Mouse (Mus musculus) limb, embryonic 10.5 days (tissue): ENCODE measurements at regions not wholly inside any gene's neighbourhood (a gene's known extent, or its start where the extent isn't known, plus 50 kb on each side); places are given as distances from the start of the nearest gene placed in this dataset.

Experiments
- DNase-seq: peaks from one replicate; pipeline ENCODE4 v3.0.0-alpha.2; 2017; ENCODE audit warnings: low spot score
- H3K27ac ChIP-seq: fragments of 300-500 bp; sonication (generic); 2 replicates; pipeline ENCODE4 v1.5.1; 2016; ENCODE audit warnings: mild to moderate bottlenecking
- H3K27me3 ChIP-seq: fragments of 300-500 bp; sonication (generic); 2 replicates; pipeline ENCODE4 v1.6.1; 2016; ENCODE audit warnings: low read depth, mild to moderate bottlenecking; ENCODE audit not compliant: poor library complexity, severe bottlenecking
- H3K36me3 ChIP-seq: fragments of 300-500 bp; sonication (generic); 2 replicates; pipeline ENCODE4 v1.6.1; 2016; ENCODE audit warnings: mild to moderate bottlenecking, moderate library complexity
- H3K4me1 ChIP-seq: fragments of 300-500 bp; sonication (generic); 2 replicates; pipeline ENCODE4 v1.6.1; 2016
- H3K4me3 ChIP-seq: fragments of 300-500 bp; sonication (generic); 2 replicates; pipeline ENCODE4 v1.5.1; 2016; ENCODE audit warnings: mild to moderate bottlenecking, moderate library complexity
- H3K9me3 ChIP-seq: fragments of 300-500 bp; sonication (generic); replicated peaks from 2 replicates; pipeline ENCODE4 v1.6.1; 2016; ENCODE audit warnings: mild to moderate bottlenecking
- WGBS: fragments of 180-500 bp; shearing (Covaris S2); methylation state at CpG from one replicate; pipeline ENCODE4 v1.1.7; 2016; 5-methylcytosine and 5-hydroxymethylcytosine counted together

- H3K4me1 ChIP-seq: no peaks in the 10 kb centered on the region
- DNase-seq: no peak
- no peaks in the 10 kb centered on the region for H3K9me3 ChIP-seq
- no peak overlapping the region for H3K4me3 ChIP-seq
- H3K36me3 ChIP-seq: no peaks in the 10 kb centered on the region
- no peaks in the 10 kb centered on the region for H3K27me3 ChIP-seq
- no peak overlapping the region for H3K27ac ChIP-seq
These were observed 110.9 kb downstream of the Cenpc1 start for GRCm38 (mm10) chr5:85954526-85954925.

- 43% methylated on average over 8 of the region's 8 CpGs for WGBS
These were observed 128.6 kb downstream of the Cenpc1 start for GRCm38 (mm10) chr5:85936667-85937314.

GRCm38 (mm10) chr5:85918288-85918687 is 147.1 kb downstream of the Cenpc1 start:
- 94% methylated on average over 2 of the region's 2 CpGs for WGBS

More at GRCm38 (mm10) chr5:85936667-85937314, 128.6 kb downstream of the Cenpc1 start:
- Histone ChIP-seq H3K4me1 (no peaks in the 10 kb centered on the region), H3K27ac (no peak overlapping the region), H3K4me3 (no peak overlapping the region), H3K36me3 (no peaks in the 10 kb centered on the region), H3K9me3 (no peaks in the 10 kb centered on the region), H3K27me3 (no peaks in the 10 kb centered on the region)
- peak; percentile 52 for DNase-seq

GRCm38 (mm10) chr5:85915000-85915399 is 150.4 kb downstream of the Cenpc1 start:
- H3K27me3 ChIP-seq: no peaks in the 10 kb centered on the region
- no peak overlapping the region for H3K27ac ChIP-seq
- WGBS: 80% methylated on average over 4 of the region's 4 CpGs
- H3K4me3 ChIP-seq: no peak overlapping the region
- no peaks in the 10 kb centered on the region for H3K4me1 ChIP-seq
- no peaks in the 10 kb centered on the region for H3K36me3 ChIP-seq
- no peaks in the 10 kb centered on the region for H3K9me3 ChIP-seq
- DNase-seq: no peak

More at GRCm38 (mm10) chr5:85918288-85918687, 147.1 kb downstream of the Cenpc1 start:
- Histone ChIP-seq H3K9me3 (no peaks in the 10 kb centered on the region), H3K36me3 (no peaks in the 10 kb centered on the region), H3K27ac (no peak overlapping the region), H3K27me3 (no peaks in the 10 kb centered on the region), H3K4me3 (no peak overlapping the region), H3K4me1 (no peaks in the 10 kb centered on the region)
- no peak for DNase-seq

GRCm38 (mm10) chr5:85896452-85896851 is 168.9 kb downstream of the Cenpc1 start:
- DNase-seq: no peak
- H3K27ac ChIP-seq: no peak overlapping the region
- no peaks in the 10 kb centered on the region for H3K9me3 ChIP-seq
- no peaks in the 10 kb centered on the region for H3K27me3 ChIP-seq
- no peak overlapping the region for H3K4me3 ChIP-seq
- no peaks in the 10 kb centered on the region for H3K4me1 ChIP-seq
- 82% methylated on average over 6 of the region's 6 CpGs for WGBS
- H3K36me3 ChIP-seq: no peaks in the 10 kb centered on the region

GRCm38 (mm10) chr5:85895814-85896213 is 169.6 kb downstream of the Cenpc1 start:
- Histone ChIP-seq H3K9me3 (no peaks in the 10 kb centered on the region), H3K4me3 (no peak overlapping the region), H3K27ac (no peak overlapping the region), H3K36me3 (no peaks in the 10 kb centered on the region), H3K4me1 (no peaks in the 10 kb centered on the region), H3K27me3 (no peaks in the 10 kb centered on the region)
- WGBS: 79% methylated on average over 2 of the region's 2 CpGs
- DNase-seq: no peak

- no peak for DNase-seq
- 89% methylated on average over 8 of the region's 8 CpGs for WGBS
- Histone ChIP-seq H3K9me3 (no peaks in the 10 kb centered on the region), H3K27ac (no peak overlapping the region), H3K27me3 (no peaks in the 10 kb centered on the region), H3K4me3 (no peak overlapping the region), H3K36me3 (no peaks in the 10 kb centered on the region), H3K4me1 (no peaks in the 10 kb centered on the region)
These were observed 195.1 kb downstream of the Cenpc1 start for GRCm38 (mm10) chr5:85870311-85870710.

- Histone ChIP-seq H3K36me3 (no peaks in the 10 kb centered on the region), H3K27me3 (no peaks in the 10 kb centered on the region), H3K4me3 (no peak overlapping the region), H3K4me1 (no peaks in the 10 kb centered on the region), H3K9me3 (no peaks in the 10 kb centered on the region), H3K27ac (no peak overlapping the region)
- 93% methylated on average over 2 of the region's 2 CpGs for WGBS
- DNase-seq: no peak
These were observed 232.8 kb downstream of the Cenpc1 start for GRCm38 (mm10) chr5:85832556-85832955.

- H3K4me3 ChIP-seq: no peak overlapping the region
- H3K36me3 ChIP-seq: no peaks in the 10 kb centered on the region
- H3K27me3 ChIP-seq: no peaks in the 10 kb centered on the region
- H3K27ac ChIP-seq: no peak overlapping the region
- H3K9me3 ChIP-seq: no peaks in the 10 kb centered on the region
- no peak for DNase-seq
- H3K4me1 ChIP-seq: no peaks in the 10 kb centered on the region
- WGBS: 77% methylated on average over 14 of the region's 14 CpGs
These were observed 269.7 kb downstream of the Cenpc1 start for GRCm38 (mm10) chr5:85795531-85796197.

GRCm38 (mm10) chr5:85793148-85793547 is 272.2 kb downstream of the Cenpc1 start:
- WGBS: 88% methylated on average over 4 of the region's 4 CpGs
- Histone ChIP-seq H3K9me3 (no peaks in the 10 kb centered on the region), H3K4me1 (no peaks in the 10 kb centered on the region), H3K27ac (no peak overlapping the region), H3K4me3 (no peak overlapping the region), H3K27me3 (no peaks in the 10 kb centered on the region), H3K36me3 (no peaks in the 10 kb centered on the region)
- no peak for DNase-seq

- Histone ChIP-seq H3K4me1 (no peaks in the 10 kb centered on the region), H3K27ac (no peak overlapping the region), H3K4me3 (no peak overlapping the region), H3K27me3 (no peaks in the 10 kb centered on the region), H3K9me3 (no peaks in the 10 kb centered on the region), H3K36me3 (no peaks in the 10 kb centered on the region)
- no peak for DNase-seq
- 52% methylated on average over 8 of the region's 8 CpGs for WGBS
These were observed 284.5 kb downstream of the Cenpc1 start for GRCm38 (mm10) chr5:85780730-85781454.

- H3K4me3 ChIP-seq: no peak overlapping the region
- no peaks in the 10 kb centered on the region for H3K36me3 ChIP-seq
- H3K9me3 ChIP-seq: no peaks in the 10 kb centered on the region
- H3K27ac ChIP-seq: no peak overlapping the region
- 81% methylated on average over 5 of the region's 5 CpGs for WGBS
- H3K4me1 ChIP-seq: no peaks in the 10 kb centered on the region
- H3K27me3 ChIP-seq: no peaks in the 10 kb centered on the region
- no peak for DNase-seq
These were observed 285.4 kb downstream of the Cenpc1 start for GRCm38 (mm10) chr5:85780017-85780416.

- Histone ChIP-seq H3K27ac (no peak overlapping the region), H3K9me3 (no peaks in the 10 kb centered on the region), H3K4me3 (no peak overlapping the region), H3K27me3 (no peaks in the 10 kb centered on the region), H3K36me3 (no peaks in the 10 kb centered on the region), H3K4me1 (no peaks in the 10 kb centered on the region)
- 82% methylated on average over 4 of the region's 4 CpGs for WGBS
- DNase-seq: no peak
These were observed 286.2 kb downstream of the Cenpc1 start for GRCm38 (mm10) chr5:85779205-85779604.
